Mouse (Mus musculus): ENCODE measurements at regions not wholly inside any gene's neighbourhood (a gene's known extent, or its start where the extent isn't known, plus 50 kb on each side); places are given as distances from the start of the nearest gene placed in this dataset.

DNA sequence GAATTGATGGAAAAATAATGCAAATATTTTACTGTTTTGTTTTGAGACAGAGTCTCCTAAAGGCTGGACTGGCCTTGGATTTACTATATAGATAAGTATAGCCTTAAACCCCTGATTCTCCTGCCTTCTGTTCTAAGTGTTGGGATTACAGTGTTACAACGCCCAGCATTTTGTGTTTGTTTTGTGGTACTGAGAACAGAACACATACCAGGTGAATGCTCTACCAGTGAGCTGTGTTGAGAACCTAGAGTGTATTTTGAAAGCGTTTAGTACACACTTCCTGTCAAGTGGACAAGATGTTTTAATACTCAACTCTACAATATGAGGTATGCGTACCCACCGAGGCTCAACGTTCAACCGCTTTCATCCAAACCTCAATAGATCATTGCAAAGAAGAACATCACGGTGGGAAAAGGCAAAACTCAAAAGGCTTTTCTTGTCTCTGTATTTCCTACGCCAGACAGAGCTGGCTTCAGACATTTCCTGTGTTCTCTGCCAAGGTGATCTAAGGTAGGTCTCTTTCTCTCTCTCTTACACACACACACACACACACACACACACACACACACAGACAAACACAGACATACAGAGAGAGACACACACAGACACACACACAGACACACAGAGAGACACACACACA is 104.3 kb upstream of the Cpm start:
- TF ChIP-seq POLR2A (IDR thresholded peaks at IDR 0.05; ENCODE audit: borderline replicate concordance, extremely low read depth, low read depth, low read length), result no peak
- no peak for TF ChIP-seq CTCF (IDR thresholded peaks at IDR 0.05; ENCODE audit: insufficient read depth, low read length)
